Mouse (Mus musculus): ENCODE data around the gene Iyd. TPM values are rescaled to one million over a fixed set of nuclear protein-coding genes. Genes with fewer than 3 reads are reported as not detected.

Iyd gene
- polyA plus RNA-seq, 1 experiment from 2014 or later = not detected

DNA sequence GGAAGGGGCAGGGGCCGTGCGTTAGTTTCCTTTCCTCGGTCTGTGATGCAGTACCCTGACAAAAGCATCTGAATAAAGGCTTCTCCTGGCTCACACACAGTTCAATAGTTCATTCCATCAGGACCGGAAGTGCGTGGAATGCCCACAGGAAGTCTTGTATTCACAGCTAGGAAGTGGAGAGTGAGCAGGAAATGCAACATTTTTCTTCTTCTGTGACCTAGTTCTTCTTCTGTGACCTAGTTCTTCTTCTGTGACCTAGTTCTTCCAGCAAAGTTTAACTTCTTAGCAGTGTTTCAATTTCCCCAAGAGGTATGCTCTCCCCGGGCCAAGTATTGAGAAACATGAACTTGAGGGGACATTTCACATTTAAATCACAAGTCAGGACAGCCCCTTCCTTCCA is 23.6 kb upstream of the Iyd start:
- WGBS = 83% methylated on average over 6 of the region's 6 CpGs
- Histone ChIP-seq H3K27ac (no peak overlapping the region), H3K4me1 (no peaks in the 10 kb centered on the region), H3K36me3 (no peaks in the 10 kb centered on the region), H3K9ac (no peak overlapping the region), H3K4me3 (no peak overlapping the region), H3K9me3 (replicated peaks) (no peaks in the 10 kb centered on the region), H3K27me3 (no peaks in the 10 kb centered on the region), H3K4me2 (replicated peaks) (no peak overlapping the region)
- no peak for ATAC-seq (ENCODE audit: low FRiP score)

DNA sequence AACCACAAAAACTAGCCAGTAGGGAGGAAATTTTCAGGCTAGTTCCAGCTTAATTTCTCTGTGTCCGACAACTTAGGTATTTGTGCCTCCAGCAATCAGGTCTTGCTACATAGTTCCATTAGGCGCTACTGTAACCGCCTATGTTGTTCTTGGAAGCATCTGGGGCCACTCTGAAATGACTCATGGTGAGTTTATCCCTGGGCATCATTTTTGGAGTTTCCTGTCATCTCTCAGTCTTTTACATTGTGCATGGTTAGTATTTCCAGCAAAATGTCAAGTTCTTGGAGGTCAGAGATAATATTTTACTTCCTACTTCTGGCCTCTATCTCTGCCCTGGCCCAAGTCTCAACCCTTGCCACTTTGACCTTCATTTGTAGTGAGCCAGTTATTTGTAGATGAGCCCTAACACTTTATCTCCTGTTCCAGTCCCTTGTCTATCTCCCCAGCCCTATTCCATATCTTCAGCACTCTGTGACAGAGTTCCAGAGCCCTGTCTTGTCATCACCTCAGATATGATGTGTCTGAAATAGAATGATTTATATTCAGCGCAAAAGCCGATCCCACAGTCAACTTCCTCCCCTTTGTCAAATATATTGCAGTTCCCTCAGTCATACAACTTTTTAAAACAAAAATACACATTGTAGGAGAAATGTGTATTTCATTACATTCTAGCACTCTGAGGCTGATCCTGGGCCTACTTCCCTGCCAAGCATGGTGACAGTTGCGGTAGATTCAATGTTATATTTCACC is 16.8 kb upstream of the Iyd start:
- H3K27ac ChIP-seq = no peak overlapping the region
- no peak for ATAC-seq (ENCODE audit: low FRiP score)
- no peaks in the 10 kb centered on the region for H3K4me1 ChIP-seq
- H3K9ac ChIP-seq = no peak overlapping the region
- no peaks in the 10 kb centered on the region for H3K27me3 ChIP-seq
- 90% methylated on average over 6 of the region's 6 CpGs for WGBS
- no peaks in the 10 kb centered on the region for H3K36me3 ChIP-seq
- H3K4me2 ChIP-seq (replicated peaks) = no peak overlapping the region
- no peak overlapping the region for H3K4me3 ChIP-seq
- H3K9me3 ChIP-seq (replicated peaks) = no peaks in the 10 kb centered on the region

DNA sequence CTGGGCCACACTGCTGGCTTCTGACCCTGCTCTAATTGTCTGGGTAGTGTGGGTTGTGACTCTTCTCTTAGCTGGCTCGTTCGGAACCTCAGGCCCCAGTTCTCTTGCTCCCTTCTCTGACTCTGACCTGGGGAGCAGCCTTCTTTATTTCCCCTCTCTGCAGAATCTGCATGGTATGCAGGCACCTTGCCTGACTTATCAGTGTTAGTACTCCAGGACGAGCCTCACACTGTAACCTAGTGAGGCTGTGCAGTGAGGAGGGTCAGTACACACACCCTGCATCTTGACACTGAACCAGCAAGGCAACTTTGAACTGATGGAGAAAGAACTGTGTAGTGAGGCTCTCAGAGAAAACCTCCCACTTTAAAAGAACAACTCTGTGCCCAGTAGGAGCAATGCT is 15.5 kb upstream of the Iyd start:
- H3K4me1 ChIP-seq = no peaks in the 10 kb centered on the region
- no peak overlapping the region for H3K9ac ChIP-seq
- ATAC-seq (ENCODE audit: low FRiP score) = no peak
- H3K4me2 ChIP-seq (replicated peaks) = no peak overlapping the region
- H3K27me3 ChIP-seq = no peaks in the 10 kb centered on the region
- H3K27ac ChIP-seq = no peak overlapping the region
- no peaks in the 10 kb centered on the region for H3K36me3 ChIP-seq
- no peak overlapping the region for H3K4me3 ChIP-seq
- WGBS = 71% methylated on average over 3 of the region's 3 CpGs
- no peaks in the 10 kb centered on the region for H3K9me3 ChIP-seq (replicated peaks)

DNA sequence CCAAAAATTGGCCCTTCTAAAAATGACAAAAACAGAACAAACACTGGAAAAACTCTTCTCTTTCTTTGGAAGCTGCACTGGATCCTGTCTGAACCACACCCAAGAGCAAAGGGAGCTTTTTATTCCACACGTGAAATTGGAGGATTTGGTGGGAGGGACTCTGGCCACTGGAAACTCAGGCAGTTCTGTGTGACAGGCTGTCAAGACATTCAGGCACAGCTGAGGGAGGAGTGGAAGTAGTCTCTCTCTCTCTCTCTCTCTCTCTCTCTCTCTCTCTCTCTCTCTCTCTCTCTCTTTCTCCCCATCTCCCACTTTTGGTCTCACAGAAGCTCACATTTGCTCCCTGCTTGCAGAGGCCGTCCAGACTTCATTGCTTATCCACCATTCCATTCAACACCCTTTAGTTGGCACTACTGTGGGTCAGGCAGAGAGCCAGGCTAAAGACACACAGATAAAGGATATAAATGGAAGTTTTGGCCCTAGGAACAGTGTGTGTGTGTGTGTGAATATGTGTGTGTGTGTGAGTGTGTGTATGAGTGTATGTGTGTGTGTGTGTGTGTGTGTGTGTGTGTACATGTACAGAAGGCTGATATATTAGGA is 14.5 kb upstream of the Iyd start:
- Histone ChIP-seq H3K27me3 (no peaks in the 10 kb centered on the region), H3K4me3 (no peak overlapping the region), H3K27ac (no peak overlapping the region), H3K4me1 (0 out of 2 replicates have a peak, but pooled peaks cover 5% of the 10 kb centered on the region), H3K9me3 (replicated peaks) (no peaks in the 10 kb centered on the region), H3K4me2 (replicated peaks) (no peak overlapping the region), H3K9ac (no peak overlapping the region), H3K36me3 (no peaks in the 10 kb centered on the region)
- ATAC-seq (ENCODE audit: low FRiP score) = no peak
- 50% methylated on average over 2 of the region's 2 CpGs for WGBS

DNA sequence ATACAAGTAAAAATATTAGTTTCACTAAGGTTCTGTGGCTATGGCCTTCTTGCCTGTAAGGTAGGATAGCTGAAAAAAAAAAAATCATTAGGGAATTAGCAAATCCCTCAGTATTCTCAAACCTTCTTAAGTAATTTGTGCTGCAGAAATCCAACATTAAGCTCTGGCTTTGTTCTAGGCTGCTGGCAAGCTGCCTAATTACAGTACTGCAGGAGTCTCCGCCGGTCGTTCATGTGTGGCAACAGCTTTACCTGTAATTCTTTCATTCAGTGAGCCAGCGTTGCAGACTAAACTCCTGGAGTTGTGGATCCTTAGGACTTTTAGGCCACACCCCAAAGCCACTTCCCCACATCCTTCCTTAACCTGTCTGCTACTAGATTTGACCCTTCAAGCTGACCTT is 10.2 kb upstream of the Iyd start:
- ATAC-seq (ENCODE audit: low FRiP score) = no peak
- H3K36me3 ChIP-seq = no peaks in the 10 kb centered on the region
- no peak overlapping the region for H3K4me2 ChIP-seq (replicated peaks)
- H3K9ac ChIP-seq = no peak overlapping the region
- no peaks in the 10 kb centered on the region for H3K9me3 ChIP-seq (replicated peaks)
- 61% methylated on average over 4 of the region's 4 CpGs for WGBS
- no peak overlapping the region for H3K27ac ChIP-seq
- 0 out of 2 replicates have a peak, but pooled peaks cover 7% of the 10 kb centered on the region for H3K4me1 ChIP-seq
- H3K27me3 ChIP-seq = peaks cover 8% of the 10 kb centered on the region
- H3K4me3 ChIP-seq = no peak overlapping the region

DNA sequence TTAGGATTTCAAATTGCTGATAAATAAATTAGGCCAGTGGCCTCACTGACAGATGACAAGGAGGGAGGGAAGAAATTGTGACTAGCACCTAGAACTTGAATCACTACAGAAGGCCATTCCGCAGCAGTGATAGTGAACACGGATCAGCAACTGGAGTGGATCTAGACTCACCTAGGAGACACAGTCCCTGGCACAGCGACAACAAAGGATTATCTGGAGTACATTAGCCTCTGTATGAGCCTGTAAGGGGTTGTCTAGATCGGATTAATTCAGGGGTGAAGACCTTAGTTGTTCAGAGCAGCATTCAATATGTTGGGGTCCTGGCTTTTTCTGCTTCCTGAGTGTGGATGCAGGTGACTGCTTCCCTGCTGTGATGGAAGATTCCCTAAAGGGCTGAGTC is 9.4 kb upstream of the Iyd start:
- H3K27ac ChIP-seq = no peak overlapping the region
- no peak for ATAC-seq (ENCODE audit: low FRiP score)
- no peaks in the 10 kb centered on the region for H3K9me3 ChIP-seq (replicated peaks)
- 0 out of 2 replicates have a peak, but pooled peaks cover 10% of the 10 kb centered on the region for H3K4me1 ChIP-seq
- no peaks in the 10 kb centered on the region for H3K36me3 ChIP-seq
- no peak overlapping the region for H3K9ac ChIP-seq
- WGBS = 59% methylated on average over 4 of the region's 4 CpGs
- H3K4me3 ChIP-seq = no peak overlapping the region
- peaks cover 8% of the 10 kb centered on the region for H3K27me3 ChIP-seq
- H3K4me2 ChIP-seq (replicated peaks) = no peak overlapping the region

DNA sequence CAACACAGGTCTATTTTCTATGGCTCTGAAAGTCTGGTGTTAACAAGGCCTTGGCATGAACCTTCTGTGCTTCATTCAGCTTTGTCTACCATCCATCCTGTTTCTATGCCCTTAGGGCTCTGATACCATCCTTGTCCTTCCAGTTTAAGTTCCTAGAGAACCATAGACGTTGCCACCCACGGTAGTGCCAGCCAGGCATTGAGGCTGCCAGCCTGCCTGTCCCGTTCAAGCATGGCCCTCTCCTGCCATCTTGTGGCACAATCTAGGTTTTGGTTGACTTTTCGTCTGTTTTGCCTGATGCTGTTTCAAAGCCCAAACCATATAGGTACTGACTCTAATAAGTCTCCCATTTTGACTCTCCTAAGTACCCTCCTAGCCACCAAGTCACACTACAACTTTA is 8.7 kb upstream of the Iyd start:
- ATAC-seq (ENCODE audit: low FRiP score) = peak; percentile 48
- Histone ChIP-seq H3K4me2 (replicated peaks) (no peak overlapping the region), H3K4me3 (no peak overlapping the region), H3K9ac (no peak overlapping the region), H3K27me3 (peaks cover 8% of the 10 kb centered on the region), H3K4me1 (0 out of 2 replicates have a peak, but pooled peaks cover 13% of the 10 kb centered on the region), H3K9me3 (replicated peaks) (no peaks in the 10 kb centered on the region), H3K27ac (no peak overlapping the region), H3K36me3 (no peaks in the 10 kb centered on the region)
- WGBS = 6% methylated on average over 4 of the region's 4 CpGs

DNA sequence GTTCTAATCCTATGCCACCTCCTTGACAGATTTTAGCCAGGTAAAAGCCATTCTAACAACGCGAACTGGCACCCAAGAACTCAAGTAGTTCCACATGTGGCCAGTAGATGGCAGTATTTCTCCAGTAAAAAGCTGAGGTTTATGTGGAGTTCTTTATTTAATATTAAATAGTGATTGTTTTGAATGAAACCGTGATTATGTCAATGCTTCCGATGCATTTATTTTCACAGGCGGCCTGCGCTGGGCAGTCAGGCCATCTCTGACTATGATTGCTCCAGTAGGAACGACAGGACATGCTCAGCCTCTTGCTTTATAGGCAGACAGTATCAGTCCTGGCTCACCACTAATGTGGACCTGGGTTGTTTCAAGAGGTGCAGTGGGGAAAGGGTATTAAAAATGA is 5.6 kb upstream of the Iyd start:
- 0 out of 2 replicates have a peak, but pooled peaks have one; percentile 35 for ATAC-seq (ENCODE audit: low FRiP score)
- Histone ChIP-seq H3K36me3 (no peaks in the 10 kb centered on the region), H3K4me2 (replicated peaks) (peak overlapping the region; percentile 39), H3K9ac (no peak overlapping the region), H3K9me3 (replicated peaks) (no peaks in the 10 kb centered on the region), H3K4me1 (peaks cover 18% of the 10 kb centered on the region; the same call in 1 of the 2 replicates), H3K4me3 (no peak overlapping the region), H3K27ac (no peak overlapping the region), H3K27me3 (peaks cover 8% of the 10 kb centered on the region)
- 8% methylated on average over 7 of the region's 7 CpGs for WGBS

DNA sequence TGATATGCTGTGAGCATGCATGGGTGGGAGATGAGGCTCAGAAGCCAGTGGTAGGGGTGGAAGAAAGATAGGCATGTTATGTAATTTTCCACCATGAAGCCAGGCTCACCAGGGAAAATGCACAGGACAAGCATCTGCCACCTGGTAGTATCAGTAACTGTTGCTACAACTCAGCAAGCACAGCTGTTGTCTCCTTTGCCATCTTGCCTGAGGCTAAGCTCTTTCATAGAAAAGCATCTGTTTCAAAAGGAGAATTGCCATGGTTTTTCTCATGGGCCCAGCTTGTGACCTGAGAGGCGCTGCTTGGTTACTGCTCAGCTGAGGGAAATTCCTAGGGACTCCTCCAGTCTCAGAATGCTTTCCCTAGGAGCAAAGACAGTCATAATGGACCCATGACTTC is 3.7 kb upstream of the Iyd start:
- Histone ChIP-seq H3K4me3 (no peak overlapping the region), H3K9me3 (replicated peaks) (no peaks in the 10 kb centered on the region), H3K4me2 (replicated peaks) (no peak overlapping the region), H3K9ac (no peak overlapping the region), H3K27me3 (peaks cover 8% of the 10 kb centered on the region), H3K4me1 (peaks cover 13% of the 10 kb centered on the region; the same call in 1 of the 2 replicates), H3K27ac (no peak overlapping the region), H3K36me3 (no peaks in the 10 kb centered on the region)
- ATAC-seq (ENCODE audit: low FRiP score) = no peak
- 33% methylated on average over 1 of the region's 1 CpGs for WGBS

DNA sequence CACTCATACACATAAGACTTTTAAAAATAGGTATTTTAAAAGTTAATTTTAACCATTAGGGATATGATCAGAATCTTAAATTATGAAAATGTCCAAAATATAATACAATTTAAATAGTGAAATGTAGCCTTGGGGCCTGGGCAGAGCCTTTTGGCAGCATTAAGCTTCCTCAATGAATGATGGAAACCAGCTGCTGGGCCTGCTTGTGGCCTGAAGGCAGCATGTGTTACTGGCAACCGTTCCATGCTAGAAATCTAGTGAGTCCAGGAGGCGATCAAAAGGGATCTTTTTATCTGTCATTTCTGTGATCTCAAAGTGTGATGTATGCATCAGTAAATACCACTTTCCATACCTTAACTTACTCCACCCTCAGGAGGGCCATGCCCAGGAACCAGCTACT is 9.3 kb downstream of the Iyd start:
- WGBS = 71% methylated on average over 2 of the region's 2 CpGs

DNA sequence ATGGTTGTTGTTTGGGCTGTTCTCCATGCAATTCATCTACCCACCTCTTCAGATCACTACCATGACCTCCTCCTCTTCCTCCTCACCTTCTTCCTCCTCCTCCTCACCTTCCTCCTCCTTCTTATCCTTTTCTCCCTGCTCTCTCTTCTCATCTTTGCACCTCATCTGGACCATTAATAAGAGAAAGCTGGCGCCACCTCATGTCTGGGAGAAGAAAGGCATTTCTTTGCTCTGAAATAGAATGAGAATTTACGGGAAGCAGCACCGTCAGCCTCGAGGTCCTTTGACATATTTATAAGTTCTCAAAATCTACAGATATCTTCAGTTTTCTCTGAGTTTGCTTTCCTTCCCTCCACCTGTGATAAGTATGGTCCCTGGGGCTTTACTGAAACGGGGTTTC is 15.1 kb downstream of the Iyd start:
- no peaks in the 10 kb centered on the region for H3K9me3 ChIP-seq (replicated peaks)
- no peaks in the 10 kb centered on the region for H3K4me1 ChIP-seq
- no peaks in the 10 kb centered on the region for H3K27me3 ChIP-seq
- H3K4me2 ChIP-seq (replicated peaks) = no peak overlapping the region
- no peak overlapping the region for H3K27ac ChIP-seq
- no peak for ATAC-seq (ENCODE audit: low FRiP score)
- H3K9ac ChIP-seq = no peak overlapping the region
- WGBS = 71% methylated on average over 5 of the region's 5 CpGs
- H3K36me3 ChIP-seq = no peaks in the 10 kb centered on the region
- H3K4me3 ChIP-seq = no peak overlapping the region

More for the DNA sequence above, 9.3 kb downstream of the Iyd start:
- Histone ChIP-seq H3K36me3 (no peaks in the 10 kb centered on the region), H3K4me2 (replicated peaks) (no peak overlapping the region), H3K27ac (no peak overlapping the region), H3K27me3 (no peaks in the 10 kb centered on the region), H3K4me1 (no peaks in the 10 kb centered on the region), H3K9ac (no peak overlapping the region), H3K9me3 (replicated peaks) (no peaks in the 10 kb centered on the region), H3K4me3 (no peak overlapping the region)
- no peak for ATAC-seq (ENCODE audit: low FRiP score)

DNA sequence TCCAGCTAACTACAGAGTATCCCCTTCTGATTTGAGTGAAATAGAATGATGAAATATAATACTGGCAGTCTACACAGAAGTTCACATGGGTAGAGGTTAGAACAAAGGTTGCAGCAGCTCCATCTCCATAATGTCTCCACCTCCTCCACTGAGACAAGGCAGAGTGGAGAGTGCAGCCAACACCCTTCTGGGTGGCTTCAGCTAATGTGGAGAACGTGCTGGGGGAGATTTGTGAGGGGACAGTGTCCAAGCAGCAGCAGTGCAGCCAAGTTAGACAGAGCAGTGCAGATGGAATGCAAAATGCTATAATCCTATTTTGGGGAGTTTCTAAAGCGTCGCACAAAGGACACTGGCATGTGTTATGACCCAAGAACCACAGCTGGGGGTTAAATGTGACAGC is 16.5 kb downstream of the Iyd start:
- Histone ChIP-seq H3K27me3 (no peaks in the 10 kb centered on the region), H3K4me3 (no peak overlapping the region), H3K27ac (no peak overlapping the region), H3K36me3 (no peaks in the 10 kb centered on the region), H3K9ac (no peak overlapping the region), H3K4me2 (replicated peaks) (no peak overlapping the region), H3K9me3 (replicated peaks) (no peaks in the 10 kb centered on the region), H3K4me1 (no peaks in the 10 kb centered on the region)
- WGBS = 80% methylated on average over 3 of the region's 3 CpGs
- no peak for ATAC-seq (ENCODE audit: low FRiP score)

DNA sequence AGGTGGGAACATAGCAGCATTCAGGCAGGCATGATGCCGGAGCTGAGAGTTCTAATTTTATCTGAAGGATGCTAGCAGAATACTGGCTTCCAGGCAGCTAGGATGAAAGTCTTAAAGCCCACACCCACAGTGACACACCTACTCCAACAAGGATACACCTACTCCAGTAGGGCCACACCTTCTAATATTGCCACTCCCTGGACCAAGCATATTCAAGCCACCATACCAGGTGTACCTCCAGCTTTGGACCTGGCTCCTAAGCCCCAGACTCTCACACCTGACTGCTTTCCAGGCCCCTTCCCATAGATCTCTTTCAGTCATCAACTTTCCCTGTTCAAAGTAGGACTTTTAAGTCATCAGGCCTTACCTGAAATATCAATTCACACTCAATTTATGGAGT is 19.1 kb downstream of the Iyd start:
- no peaks in the 10 kb centered on the region for H3K36me3 ChIP-seq
- no peaks in the 10 kb centered on the region for H3K9me3 ChIP-seq (replicated peaks)
- H3K27me3 ChIP-seq = no peaks in the 10 kb centered on the region
- H3K4me1 ChIP-seq = no peaks in the 10 kb centered on the region
- H3K4me2 ChIP-seq (replicated peaks) = no peak overlapping the region
- H3K9ac ChIP-seq = no peak overlapping the region
- WGBS = 97% methylated on average over 1 of the region's 1 CpGs
- H3K4me3 ChIP-seq = no peak overlapping the region
- no peak overlapping the region for H3K27ac ChIP-seq
- ATAC-seq (ENCODE audit: low FRiP score) = no peak
